Mouse (Mus musculus): ENCODE measurements around the gene LTO1. TPM values are rescaled to one million over a fixed set of nuclear protein-coding genes. Genes with fewer than 3 reads are reported as not detected.
A peak's percentile ranks its signal among the peaks of the same experiment; 100 is the strongest.

Gene LTO1
- polyA plus RNA-seq, 1 experiment from 2014 or later: 34.1 TPM

GRCm38 (mm10) chr7:144942071-144942743 lies 27.3 kb downstream of the LTO1 start:
- peak overlapping the region; percentile 58; the same call in 1 of the 2 replicates for H3K27ac ChIP-seq
- peak overlapping the region; percentile 38 for H3K4me3 ChIP-seq
- ATAC-seq (ENCODE audit: low FRiP score): no peak
- no peaks in the 10 kb centered on the region for H3K9me3 ChIP-seq (replicated peaks)
- peaks cover 45% of the 10 kb centered on the region for H3K27me3 ChIP-seq
- H3K9ac ChIP-seq: peak overlapping the region; percentile 49; the same call in 1 of the 2 replicates
- 1% methylated on average over 35 of the region's 35 CpGs for WGBS
- peaks cover 48% of the 10 kb centered on the region for H3K4me1 ChIP-seq
- H3K36me3 ChIP-seq: no peaks in the 10 kb centered on the region
- peak overlapping the region; percentile 87 for H3K4me2 ChIP-seq (replicated peaks)

- peaks cover 45% of the 10 kb centered on the region for H3K27me3 ChIP-seq
- H3K9ac ChIP-seq: peak overlapping the region; percentile 49; the same call in 1 of the 2 replicates
- H3K36me3 ChIP-seq: no peaks in the 10 kb centered on the region
- peaks cover 46% of the 10 kb centered on the region for H3K4me1 ChIP-seq
- no peak for ATAC-seq (ENCODE audit: low FRiP score)
- H3K27ac ChIP-seq: 0 out of 2 replicates have a peak overlapping the region, but pooled peaks have one; percentile 58
- peak overlapping the region; percentile 38 for H3K4me3 ChIP-seq
- no peaks in the 10 kb centered on the region for H3K9me3 ChIP-seq (replicated peaks)
- H3K4me2 ChIP-seq (replicated peaks): peak overlapping the region; percentile 87
- 0% methylated on average over 20 of the region's 20 CpGs for WGBS
Observed at GRCm38 (mm10) chr7:144942744-144943135, 27.8 kb downstream of the LTO1 start.

- peaks cover 45% of the 10 kb centered on the region for H3K27me3 ChIP-seq
- no peaks in the 10 kb centered on the region for H3K9me3 ChIP-seq (replicated peaks)
- peak; percentile 24 for ATAC-seq (ENCODE audit: low FRiP score)
- peak overlapping the region; percentile 36; the same call in 1 of the 2 replicates for H3K9ac ChIP-seq
- H3K27ac ChIP-seq: no peak overlapping the region
- no peaks in the 10 kb centered on the region for H3K36me3 ChIP-seq
- WGBS: 0% methylated on average over 45 of the region's 45 CpGs
- peak overlapping the region; percentile 87 for H3K4me2 ChIP-seq (replicated peaks)
- H3K4me1 ChIP-seq: peaks cover 46% of the 10 kb centered on the region
- peak overlapping the region; percentile 38 for H3K4me3 ChIP-seq
Observed at GRCm38 (mm10) chr7:144943254-144943653, 28.4 kb downstream of the LTO1 start.

- no peaks in the 10 kb centered on the region for H3K27me3 ChIP-seq
- no peak overlapping the region for H3K4me3 ChIP-seq
- WGBS: 56% methylated on average over 12 of the region's 12 CpGs
- no peaks in the 10 kb centered on the region for H3K36me3 ChIP-seq
- ATAC-seq (ENCODE audit: low FRiP score): no peak
- no peak overlapping the region for H3K27ac ChIP-seq
- no peak overlapping the region for H3K4me2 ChIP-seq (replicated peaks)
- H3K9me3 ChIP-seq (replicated peaks): no peaks in the 10 kb centered on the region
- no peak overlapping the region for H3K9ac ChIP-seq
- no peaks in the 10 kb centered on the region for H3K4me1 ChIP-seq
Observed at GRCm38 (mm10) chr7:144958509-144959395, 43.9 kb downstream of the LTO1 start.

- ATAC-seq (ENCODE audit: low FRiP score): no peak
- H3K9ac ChIP-seq: no peak overlapping the region
- WGBS: 98% methylated on average over 1 of the region's 1 CpGs
Observed at GRCm38 (mm10) chr7:144963911-144964310, 49.0 kb downstream of the LTO1 start.

GRCm38 (mm10) chr7:144964316-144964715 lies 49.4 kb downstream of the LTO1 start:
- 93% methylated on average over 4 of the region's 4 CpGs for WGBS

More at GRCm38 (mm10) chr7:144963911-144964310, 49.0 kb downstream of the LTO1 start:
- no peak overlapping the region for H3K4me3 ChIP-seq
- H3K9me3 ChIP-seq (replicated peaks): no peaks in the 10 kb centered on the region
- H3K36me3 ChIP-seq: no peaks in the 10 kb centered on the region
- no peak overlapping the region for H3K4me2 ChIP-seq (replicated peaks)
- no peaks in the 10 kb centered on the region for H3K27me3 ChIP-seq
- H3K4me1 ChIP-seq: no peaks in the 10 kb centered on the region
- no peak overlapping the region for H3K27ac ChIP-seq

GRCm38 (mm10) chr7:144965893-144966292 lies 51.0 kb downstream of the LTO1 start:
- Histone ChIP-seq H3K27ac (no peak overlapping the region), H3K9ac (no peak overlapping the region), H3K9me3 (replicated peaks) (no peaks in the 10 kb centered on the region), H3K27me3 (0 out of 2 replicates have a peak, but pooled peaks cover 1% of the 10 kb centered on the region), H3K4me3 (no peak overlapping the region), H3K4me1 (no peaks in the 10 kb centered on the region), H3K36me3 (no peaks in the 10 kb centered on the region), H3K4me2 (replicated peaks) (no peak overlapping the region)
- WGBS: 78% methylated on average over 5 of the region's 5 CpGs
- no peak for ATAC-seq (ENCODE audit: low FRiP score)

More at GRCm38 (mm10) chr7:144964316-144964715, 49.4 kb downstream of the LTO1 start:
- Histone ChIP-seq H3K9ac (no peak overlapping the region), H3K4me1 (no peaks in the 10 kb centered on the region), H3K27ac (no peak overlapping the region), H3K9me3 (replicated peaks) (no peaks in the 10 kb centered on the region), H3K4me3 (no peak overlapping the region), H3K4me2 (replicated peaks) (no peak overlapping the region), H3K27me3 (no peaks in the 10 kb centered on the region), H3K36me3 (no peaks in the 10 kb centered on the region)
- no peak for ATAC-seq (ENCODE audit: low FRiP score)

GRCm38 (mm10) chr7:144970997-144971768 lies 56.3 kb downstream of the LTO1 start:
- Histone ChIP-seq H3K9me3 (replicated peaks) (no peaks in the 10 kb centered on the region), H3K4me2 (replicated peaks) (no peak overlapping the region), H3K27ac (no peak overlapping the region), H3K4me3 (no peak overlapping the region), H3K27me3 (peaks cover 7% of the 10 kb centered on the region; the same call in 1 of the 2 replicates), H3K9ac (no peak overlapping the region), H3K36me3 (no peaks in the 10 kb centered on the region), H3K4me1 (no peaks in the 10 kb centered on the region)
- ATAC-seq (ENCODE audit: low FRiP score): no peak
- 72% methylated on average over 8 of the region's 8 CpGs for WGBS

- ATAC-seq (ENCODE audit: low FRiP score): no peak
- Histone ChIP-seq H3K27me3 (peaks cover 7% of the 10 kb centered on the region; the same call in 1 of the 2 replicates), H3K4me2 (replicated peaks) (no peak overlapping the region), H3K9ac (no peak overlapping the region), H3K27ac (no peak overlapping the region), H3K4me3 (no peak overlapping the region), H3K4me1 (no peaks in the 10 kb centered on the region), H3K9me3 (replicated peaks) (no peaks in the 10 kb centered on the region), H3K36me3 (no peaks in the 10 kb centered on the region)
- WGBS: 49% methylated on average over 2 of the region's 2 CpGs
Observed at GRCm38 (mm10) chr7:144971769-144972168, 56.9 kb downstream of the LTO1 start.

- no peak overlapping the region for H3K27ac ChIP-seq
- H3K4me1 ChIP-seq: no peaks in the 10 kb centered on the region
- H3K27me3 ChIP-seq: peaks cover 7% of the 10 kb centered on the region; the same call in 1 of the 2 replicates
- H3K4me2 ChIP-seq (replicated peaks): no peak overlapping the region
- 74% methylated on average over 8 of the region's 8 CpGs for WGBS
- no peaks in the 10 kb centered on the region for H3K9me3 ChIP-seq (replicated peaks)
- ATAC-seq (ENCODE audit: low FRiP score): no peak
- no peaks in the 10 kb centered on the region for H3K36me3 ChIP-seq
- no peak overlapping the region for H3K4me3 ChIP-seq
- H3K9ac ChIP-seq: no peak overlapping the region
Observed at GRCm38 (mm10) chr7:144973461-144973860, 58.6 kb downstream of the LTO1 start.

- H3K36me3 ChIP-seq: no peaks in the 10 kb centered on the region
- no peak overlapping the region for H3K27ac ChIP-seq
- H3K9ac ChIP-seq: no peak overlapping the region
- H3K27me3 ChIP-seq: no peaks in the 10 kb centered on the region
- no peaks in the 10 kb centered on the region for H3K9me3 ChIP-seq (replicated peaks)
- ATAC-seq (ENCODE audit: low FRiP score): no peak
- H3K4me3 ChIP-seq: no peak overlapping the region
- no peaks in the 10 kb centered on the region for H3K4me1 ChIP-seq
- WGBS: 71% methylated on average over 2 of the region's 2 CpGs
- H3K4me2 ChIP-seq (replicated peaks): no peak overlapping the region
Observed at GRCm38 (mm10) chr7:144977121-144977520, 62.2 kb downstream of the LTO1 start.

- 80% methylated on average over 5 of the region's 5 CpGs for WGBS
Observed at GRCm38 (mm10) chr7:144979814-144980213, 64.9 kb downstream of the LTO1 start.

More at GRCm38 (mm10) chr7:144979814-144980213, 64.9 kb downstream of the LTO1 start:
- Histone ChIP-seq H3K27ac (no peak overlapping the region), H3K4me3 (no peak overlapping the region), H3K36me3 (no peaks in the 10 kb centered on the region), H3K9ac (no peak overlapping the region), H3K4me1 (no peaks in the 10 kb centered on the region), H3K27me3 (no peaks in the 10 kb centered on the region), H3K4me2 (replicated peaks) (no peak overlapping the region), H3K9me3 (replicated peaks) (no peaks in the 10 kb centered on the region)
- no peak for ATAC-seq (ENCODE audit: low FRiP score)
